In genomic region chr19:25283665-25284064, GRCm38 (mm10) we compare ENCODE assay signal across 34 mouse cellular contexts. TPM values are rescaled to one million over a fixed set of nuclear protein-coding genes. Genes with fewer than 3 reads are reported as not detected.
"Had no signal": no experiment of that assay in that cellular context is flagged by ENCODE, and none has a peak within 500 bp of the region (broad histone marks: within the 10 kb centered on the region; RNA-seq: fewer than 3 reads in every experiment).

No protein-coding gene starts in this region.

- ATAC-seq: hindbrain, embryonic 16.5 days; hindbrain, postnatal 0 days; inflammation-experienced regulatory T-cells, adult 6 months had no signal

- H3K9me3 ChIP-seq: heart, embryonic 10.5 days; heart, embryonic 12.5 days; heart, embryonic 13.5 days; heart, embryonic 15.5 days; hindbrain, embryonic 10.5 days; hindbrain, embryonic 12.5 days; hindbrain, embryonic 13.5 days; hindbrain, embryonic 15.5 days; kidney, embryonic 15.5 days had no signal

- H3K4me2 ChIP-seq: heart, embryonic 11.5 days; heart, embryonic 12.5 days; heart, embryonic 13.5 days; heart, embryonic 15.5 days; hindbrain, embryonic 12.5 days; hindbrain, embryonic 13.5 days; hindbrain, embryonic 14.5 days; hindbrain, embryonic 15.5 days; kidney, embryonic 15.5 days had no signal

- H3K27me3 ChIP-seq: heart, embryonic 12.5 days; heart, embryonic 13.5 days; hindbrain, embryonic 12.5 days; hindbrain, embryonic 13.5 days; hindbrain, embryonic 15.5 days; kidney, embryonic 15.5 days had no signal

- H3K36me3 ChIP-seq: heart, embryonic 13.5 days; heart, embryonic 15.5 days; hindbrain, embryonic 10.5 days; hindbrain, embryonic 12.5 days; hindbrain, embryonic 13.5 days; hindbrain, embryonic 15.5 days; kidney, embryonic 15.5 days had no signal

- H3K4me1 ChIP-seq: hindbrain, embryonic 12.5 days had no signal

- DNase-seq: heart, adult 2 months; heart, postnatal 10 days; heart, postnatal 14 days; heart, postnatal 36 days; heart, postnatal 4 days; kidney, adult 11 months; kidney, adult 18-20 months; kidney, adult 2 months; kidney, adult 8-10 months; kidney, adult 9 months; kidney, postnatal 10 days; kidney, postnatal 14 days; kidney, postnatal 25 days; kidney, postnatal 36 days; kidney, postnatal 4 days; layer of hippocampus, adult 9-11 months; layer of hippocampus, postnatal 36 days had no signal

- H3K9ac ChIP-seq: heart, embryonic 12.5 days; heart, embryonic 13.5 days; heart, embryonic 15.5 days; hindbrain, embryonic 12.5 days; hindbrain, embryonic 13.5 days; hindbrain, embryonic 14.5 days; hindbrain, embryonic 15.5 days; kidney, embryonic 15.5 days had no signal

- H3K27ac ChIP-seq: heart, adult 2 months; heart, embryonic 10.5 days; heart, embryonic 13.5 days; heart, embryonic 15.5 days; hindbrain, embryonic 10.5 days; hindbrain, embryonic 12.5 days; hindbrain, embryonic 13.5 days; hindbrain, embryonic 14.5 days; hindbrain, embryonic 15.5 days; hindbrain, postnatal 0 days; kidney, embryonic 15.5 days; kidney, postnatal 0 days; layer of hippocampus, adult 2 months; left cerebral cortex, adult 2 months had no signal

- H3K4me3 ChIP-seq: heart, adult 2 months; heart, embryonic 10.5 days; heart, embryonic 12.5 days; heart, embryonic 13.5 days; heart, embryonic 15.5 days; hindbrain, embryonic 10.5 days; hindbrain, embryonic 12.5 days; hindbrain, embryonic 13.5 days; hindbrain, embryonic 15.5 days; kidney, embryonic 15.5 days; layer of hippocampus, adult 2 months; left cerebral cortex, adult 2 months had no signal

RNA-seq across cellular contexts. Expression of gene Kank1, which starts 46.9 kb away (rescaled TPM):
- polyA plus RNA-seq: inflammation-experienced regulatory T-cells, adult 6 months had no signal
